Mouse (Mus musculus) myocyte (in vitro differentiated cells): Measurements from ENCODE around the gene Vmn2r60. TPM values are rescaled to one million over a fixed set of nuclear protein-coding genes. Genes with fewer than 3 reads are reported as not detected.
"Not testable (repeated sequence)": the region's sequence is repeated elsewhere in the genome, so short reads cannot be mapped to it uniquely, and the experiment has no call there.

ENCODE experiments used
- H3K27me3 ChIP-seq: one replicate; pipeline ENCODE4 v1.6.1; 2011; ENCODE audit not compliant: control insufficient read depth, insufficient read depth, insufficient read length
- H3K36me3 ChIP-seq: one replicate; pipeline ENCODE4 v1.6.1; 2011; ENCODE audit not compliant: control insufficient read depth, insufficient read depth
- H3K4me2 ChIP-seq: one replicate; pipeline ENCODE4 v1.6.1; 2011; ENCODE audit warnings: low read depth, control low read depth
- H3K4me3 ChIP-seq: one replicate; pipeline ENCODE4 v1.5.1; 2011; ENCODE audit warnings: mild to moderate bottlenecking, control low read depth, moderate library complexity
- H3K79me2 ChIP-seq: one replicate; pipeline ENCODE4 v1.6.1; 2011; ENCODE audit not compliant: control insufficient read depth, insufficient read depth
- H3ac ChIP-seq: one replicate; pipeline ENCODE4 v1.6.1; 2011; ENCODE audit not compliant: control insufficient read depth, insufficient read length
- CEBPB ChIP-seq: IDR thresholded peaks from 2 replicates; pipeline ENCODE4 v1.6.1; 2011; ENCODE audit warnings: mild to moderate bottlenecking, moderate library complexity; ENCODE audit not compliant: poor library complexity, insufficient read depth, severe bottlenecking
- E2F4 ChIP-seq: IDR thresholded peaks from one replicate; pipeline ENCODE4 v1.6.1; 2011; ENCODE audit warnings: mild to moderate bottlenecking, control low read depth, moderate library complexity; ENCODE audit not compliant: insufficient read depth
- MAX ChIP-seq: IDR thresholded peaks from one replicate; pipeline ENCODE4 v1.6.1; 2011; ENCODE audit warnings: low read depth, mild to moderate bottlenecking, control low read depth
- MYOD1 ChIP-seq, 3 experiments: IDR thresholded peaks; one replicate each; pipeline ENCODE4 v1.6.1; 2011; ENCODE audit warnings: control low read depth in 2 of 3, low read depth in 2 of 3, mild to moderate bottlenecking in 2 of 3, moderate library complexity in 1 of 3; ENCODE audit not compliant: insufficient read length in 2 of 3, control insufficient read depth in 1 of 3
- MYOG ChIP-seq, 3 experiments: IDR thresholded peaks; one replicate each; pipeline ENCODE4 v1.6.1; 2011; ENCODE audit warnings: control low read depth in 2 of 3, low read depth in 2 of 3, mild to moderate bottlenecking in 2 of 3; ENCODE audit not compliant: insufficient read length in 2 of 3, control insufficient read depth in 1 of 3, insufficient read depth in 1 of 3
- POLR2A ChIP-seq: IDR thresholded peaks from one replicate; pipeline ENCODE4 v1.6.1; 2011; ENCODE audit warnings: low read depth, mild to moderate bottlenecking, control low read depth, moderate library complexity; ENCODE audit not compliant: insufficient read length
- POLR2AphosphoS2 ChIP-seq: IDR thresholded peaks from one replicate; pipeline ENCODE4 v1.6.1; 2011; ENCODE audit warnings: low read depth, control low read depth; ENCODE audit not compliant: insufficient read length
- REST ChIP-seq: IDR thresholded peaks from one replicate; pipeline ENCODE4 v1.6.1; 2011; ENCODE audit warnings: mild to moderate bottlenecking, control low read depth, moderate library complexity; ENCODE audit not compliant: insufficient read depth, insufficient read length
- SRF ChIP-seq: IDR thresholded peaks from one replicate; pipeline ENCODE4 v1.6.1; 2011; ENCODE audit warnings: low read depth; ENCODE audit not compliant: control insufficient read depth, insufficient read length
- TCF12 ChIP-seq: IDR thresholded peaks from one replicate; pipeline ENCODE4 v1.6.1; 2011; ENCODE audit warnings: mild to moderate bottlenecking, control low read depth; ENCODE audit not compliant: poor library complexity, insufficient read depth, severe bottlenecking
- TCF3 ChIP-seq: IDR thresholded peaks from one replicate; pipeline ENCODE4 v1.6.1; 2011; ENCODE audit warnings: low read depth, control low read depth; ENCODE audit not compliant: insufficient read length
- USF1 ChIP-seq: IDR thresholded peaks from one replicate; pipeline ENCODE4 v1.6.1; 2011; ENCODE audit warnings: low read depth, mild to moderate bottlenecking, control low read depth, moderate library complexity
- polyA plus RNA-seq: library from polyadenylated mRNA; unstranded; fragments of >200 nt; fragmentation: generic; extraction: Trizol; gene quantifications from one replicate; pipeline ENCODE4 v1.2.1, GENCODE M21; 2012; ENCODE audit warnings: missing spikeins

Vmn2r60 gene
- under 0.01 TPM for polyA plus RNA-seq

GRCm38 (mm10) chr7:42107470-42107869, at the start of gene Vmn2r60:
Vmn2r60 (plus strand) TSS chr7:42107770.
- no peak for TF ChIP-seq MAX
- TF ChIP-seq POLR2A: no peak
- TF ChIP-seq REST: no peak
- no peak for TF ChIP-seq TCF3
- no peak for TF ChIP-seq SRF
- TF ChIP-seq TCF12: no peak
- no peak for TF ChIP-seq CEBPB
- TF ChIP-seq USF1: no peak
- no peak for TF ChIP-seq MYOG (IDR thresholded peaks at IDR 0.05; ENCODE audit: control insufficient read depth in 1 of 3, insufficient read depth in 1 of 3, insufficient read length in 2 of 3, low read depth in 2 of 3)
- no peak for TF ChIP-seq E2F4
- no peak for TF ChIP-seq POLR2AphosphoS2
- TF ChIP-seq MYOD1 (IDR thresholded peaks at IDR 0.05; ENCODE audit: control insufficient read depth in 1 of 3, insufficient read length in 2 of 3, low read depth in 2 of 3): no peak
- no peak within 1 kb of the TSS for H3ac ChIP-seq
- H3K79me2 ChIP-seq: no peaks in the 10 kb centered on the region
- H3K36me3 ChIP-seq: no peaks in the 10 kb centered on the region
- no peak within 1 kb of the TSS for H3K4me3 ChIP-seq
- no peaks in the 10 kb centered on the region for H3K27me3 ChIP-seq
- H3K4me2 ChIP-seq: no peak within 1 kb of the TSS

- Histone ChIP-seq H3K79me2 (no peaks in the 10 kb centered on the region), H3K4me3 (no peak within 1 kb of the TSS), H3K27me3 (no peaks in the 10 kb centered on the region), H3K36me3 (no peaks in the 10 kb centered on the region), H3K4me2 (no peak within 1 kb of the TSS), H3ac (no peak within 1 kb of the TSS)
- TF ChIP-seq MAX (no peak), REST (no peak), CEBPB (no peak), TCF3 (no peak), TCF12 (no peak), USF1 (no peak), MYOD1 (IDR thresholded peaks at IDR 0.05; ENCODE audit: control insufficient read depth in 1 of 3, insufficient read length in 2 of 3, low read depth in 2 of 3) (no peak), E2F4 (no peak), MYOG (IDR thresholded peaks at IDR 0.05; ENCODE audit: control insufficient read depth in 1 of 3, insufficient read depth in 1 of 3, insufficient read length in 2 of 3, low read depth in 2 of 3) (no peak), SRF (no peak), POLR2AphosphoS2 (no peak), POLR2A (no peak)
Measured at GRCm38 (mm10) chr7:42058923-42059322, 48.6 kb upstream of the Vmn2r60 start, which contains the start of gene Vmn2r59. Vmn2r59 (minus strand) TSS chr7:42059023.

GRCm38 (mm10) chr7:42107061-42107460, 509 bp upstream of the Vmn2r60 start:
- not testable (repeated sequence) for H3K79me2 ChIP-seq, H3K27me3 ChIP-seq, H3ac ChIP-seq, H3K4me3 ChIP-seq, H3K36me3 ChIP-seq, H3K4me2 ChIP-seq

Other genes starting within 250 kb of the Vmn2r60 start
- gene Vmn2r58, start 235.1 kb upstream of the Vmn2r60 start, polyA plus RNA-seq: not detected
- not detected for gene Vmn2r59, start 48.7 kb upstream of the Vmn2r60 start, polyA plus RNA-seq
- not detected for gene Vmn2r61, start 152.3 kb downstream of the Vmn2r60 start, polyA plus RNA-seq